Mouse (Mus musculus): ENCODE results near the gene Eif2ak3. TPM values are rescaled to one million over a fixed set of nuclear protein-coding genes. Genes with fewer than 3 reads are reported as not detected.

The Eif2ak3 gene
- polyA plus RNA-seq, 1 experiment, result 24.5 TPM

DNA sequence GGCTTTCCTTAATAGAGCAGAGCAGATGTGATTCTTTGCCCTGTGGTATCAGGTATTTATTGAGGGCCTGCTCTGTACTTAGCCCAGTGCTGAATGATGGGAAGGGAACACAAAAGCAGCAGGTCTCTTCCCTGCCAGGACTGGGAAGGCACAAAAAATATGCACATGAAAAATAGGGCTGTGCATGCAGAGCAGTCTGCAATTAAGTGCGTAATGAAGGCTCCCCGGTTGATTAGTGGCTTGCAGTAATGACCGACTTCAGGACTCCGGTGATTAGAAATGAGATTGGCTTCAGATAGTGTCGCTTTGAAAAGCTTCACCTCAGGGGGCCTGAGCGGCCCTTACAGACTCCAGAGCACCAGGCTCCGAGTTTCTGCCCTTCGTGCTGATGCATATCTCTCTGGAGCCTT lies 55.3 kb downstream of the Eif2ak3 start:
- TF ChIP-seq CTCF (IDR thresholded peaks at IDR 0.05; ENCODE audit: extremely low read depth, insufficient read length, insufficient replicate concordance, low read depth, low read length), result no peak
- TF ChIP-seq POLR2A (IDR thresholded peaks at IDR 0.05; ENCODE audit: low read depth, low read length), result no peak
- Histone ChIP-seq H3K36me3 (ENCODE audit: control insufficient read depth, insufficient read depth, low read length) (peaks cover 65% of the 10 kb centered on the region), H3K4me1 (ENCODE audit: control insufficient read depth, insufficient read depth, insufficient read length, low read length) (no peaks in the 10 kb centered on the region), H3K4me3 (ENCODE audit: low read depth, low read length) (no peak overlapping the region), H3K27me3 (ENCODE audit: control insufficient read depth, insufficient read depth, low read length) (no peaks in the 10 kb centered on the region), H3K27ac (ENCODE audit: insufficient read depth, low read depth, low read length) (no peak overlapping the region)
- WGBS, result 82% methylated on average over 8 of the region's 8 CpGs

DNA sequence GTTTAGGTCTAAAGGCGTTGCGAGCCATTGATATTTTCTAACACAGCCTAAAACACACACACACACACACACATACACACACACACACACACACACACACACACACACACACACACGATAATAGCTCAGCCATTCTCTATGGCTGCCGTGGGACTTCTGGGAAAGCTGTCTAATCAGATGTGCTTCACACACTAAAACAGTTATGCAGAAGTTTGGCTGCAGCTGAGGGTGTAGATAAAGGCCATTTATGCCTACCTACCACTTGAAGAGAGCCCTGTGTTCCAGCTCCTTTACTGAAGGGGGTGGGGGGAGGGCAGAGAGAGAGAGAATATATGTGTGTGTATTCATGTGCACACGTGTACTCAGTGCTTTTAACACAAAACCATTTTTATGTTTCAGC lies 59.4 kb downstream of the Eif2ak3 start:
- Histone ChIP-seq H3K4me1 (ENCODE audit: control insufficient read depth, insufficient read depth, insufficient read length, low read length) (no peaks in the 10 kb centered on the region), H3K27me3 (ENCODE audit: control insufficient read depth, insufficient read depth, low read length) (no peaks in the 10 kb centered on the region), H3K36me3 (ENCODE audit: control insufficient read depth, insufficient read depth, low read length) (peaks cover 51% of the 10 kb centered on the region), H3K27ac (ENCODE audit: insufficient read depth, low read depth, low read length) (no peak overlapping the region), H3K4me3 (ENCODE audit: low read depth, low read length) (no peak overlapping the region)
- 84% methylated on average over 5 of the region's 5 CpGs for WGBS
- no peak for TF ChIP-seq CTCF (IDR thresholded peaks at IDR 0.05; ENCODE audit: extremely low read depth, insufficient read length, insufficient replicate concordance, low read depth, low read length)
- no peak for TF ChIP-seq POLR2A (IDR thresholded peaks at IDR 0.05; ENCODE audit: low read depth, low read length)

DNA sequence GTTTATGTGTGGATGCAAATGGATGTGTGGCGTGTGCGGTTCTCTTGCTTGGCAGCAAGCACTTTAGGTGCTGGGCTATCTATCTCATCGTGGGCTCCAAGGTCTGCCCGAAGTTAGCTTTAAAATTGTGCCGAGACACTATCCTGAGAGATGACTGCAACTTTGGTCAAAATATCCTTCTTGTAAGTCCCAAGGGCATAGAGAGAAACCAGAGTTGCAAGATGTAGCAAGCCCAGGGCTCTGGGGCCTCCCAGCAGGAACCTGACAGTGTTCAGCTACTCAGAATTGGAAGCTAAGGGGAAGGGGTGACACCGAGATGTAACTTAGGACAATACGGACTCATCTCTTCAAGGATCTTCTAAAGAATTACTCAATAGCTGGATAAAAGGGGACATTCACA lies 65.3 kb downstream of the Eif2ak3 start:
- Histone ChIP-seq H3K27ac (ENCODE audit: insufficient read depth, low read depth, low read length) (no peak overlapping the region), H3K4me3 (ENCODE audit: low read depth, low read length) (no peak overlapping the region), H3K36me3 (ENCODE audit: control insufficient read depth, insufficient read depth, low read length) (peaks cover 12% of the 10 kb centered on the region), H3K27me3 (ENCODE audit: control insufficient read depth, insufficient read depth, low read length) (no peaks in the 10 kb centered on the region; the same call in 1 of the 2 replicates), H3K4me1 (ENCODE audit: control insufficient read depth, insufficient read depth, insufficient read length, low read length) (no peaks in the 10 kb centered on the region)
- TF ChIP-seq CTCF (IDR thresholded peaks at IDR 0.05; ENCODE audit: extremely low read depth, insufficient read length, insufficient replicate concordance, low read depth, low read length) (no peak), POLR2A (IDR thresholded peaks at IDR 0.05; ENCODE audit: low read depth, low read length) (no peak)
- 90% methylated on average over 7 of the region's 7 CpGs for WGBS

DNA sequence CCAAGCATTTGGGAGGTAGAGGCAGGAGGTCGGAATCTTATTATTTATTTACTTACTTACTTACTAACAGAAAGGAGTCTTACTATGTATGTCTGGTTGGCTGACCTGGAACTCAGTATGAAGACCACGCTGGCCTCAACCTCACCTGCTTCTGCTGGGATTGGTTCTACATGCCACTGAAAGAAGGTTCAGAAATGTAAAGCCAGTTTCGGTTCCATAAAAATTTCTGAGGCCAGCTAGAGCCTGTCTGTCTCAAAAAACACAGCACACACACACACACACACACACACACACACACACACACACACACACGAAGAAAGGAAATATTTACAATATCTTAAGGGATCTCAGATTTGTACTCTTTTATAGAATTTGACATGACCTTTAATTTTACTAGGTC lies 66.0 kb downstream of the Eif2ak3 start:
- WGBS, result 49% methylated on average over 4 of the region's 4 CpGs
- TF ChIP-seq CTCF (IDR thresholded peaks at IDR 0.05; ENCODE audit: extremely low read depth, insufficient read length, insufficient replicate concordance, low read depth, low read length), result no peak
- Histone ChIP-seq H3K4me3 (ENCODE audit: low read depth, low read length) (no peak overlapping the region), H3K36me3 (ENCODE audit: control insufficient read depth, insufficient read depth, low read length) (peaks cover 9% of the 10 kb centered on the region), H3K4me1 (ENCODE audit: control insufficient read depth, insufficient read depth, insufficient read length, low read length) (no peaks in the 10 kb centered on the region), H3K27me3 (ENCODE audit: control insufficient read depth, insufficient read depth, low read length) (no peaks in the 10 kb centered on the region; the same call in 1 of the 2 replicates), H3K27ac (ENCODE audit: insufficient read depth, low read depth, low read length) (no peak overlapping the region)

DNA sequence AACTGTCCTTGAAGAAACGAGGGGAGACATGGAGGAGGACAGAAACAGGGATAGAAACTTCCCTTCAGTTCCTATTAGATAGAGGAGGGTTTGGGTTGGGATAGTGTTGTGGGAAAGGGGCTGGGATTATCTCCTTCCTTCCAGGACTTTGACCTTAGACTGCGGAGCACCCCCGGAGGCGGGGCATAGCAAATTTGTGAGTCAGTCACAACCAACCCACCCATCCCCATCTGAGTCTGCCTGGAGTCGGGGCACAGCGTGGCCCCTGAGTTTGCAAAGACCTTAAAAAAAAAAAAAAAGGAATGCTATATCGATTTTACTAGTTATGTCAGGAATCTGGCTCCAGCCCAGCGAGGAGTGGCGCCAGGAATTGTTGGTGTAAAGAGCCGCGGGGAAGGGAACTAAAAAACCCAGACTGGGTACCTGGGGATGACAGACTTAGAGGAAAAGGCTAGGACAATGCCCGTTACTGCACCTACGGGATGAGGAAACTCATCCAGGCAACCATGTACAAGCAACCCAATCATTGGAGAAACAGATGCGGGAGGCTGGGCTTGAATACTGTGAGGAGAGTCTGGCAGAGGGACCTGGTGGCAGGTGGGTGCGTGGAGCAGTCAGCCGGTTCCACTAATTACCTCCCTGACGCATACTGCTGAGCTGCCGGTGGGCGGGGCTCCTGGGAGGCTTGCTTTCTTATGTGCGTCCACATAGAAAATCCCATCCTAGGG lies 67.5 kb downstream of the Eif2ak3 start:
- no peaks in the 10 kb centered on the region; the same call in 1 of the 2 replicates for H3K27me3 ChIP-seq (ENCODE audit: control insufficient read depth, insufficient read depth, low read length)
- H3K4me1 ChIP-seq (ENCODE audit: control insufficient read depth, insufficient read depth, insufficient read length, low read length), result no peaks in the 10 kb centered on the region
- 5% methylated on average over 20 of the region's 20 CpGs for WGBS
- no peak overlapping the region for H3K27ac ChIP-seq (ENCODE audit: insufficient read depth, low read depth, low read length)
- TF ChIP-seq CTCF (IDR thresholded peaks at IDR 0.05; ENCODE audit: extremely low read depth, insufficient read length, insufficient replicate concordance, low read depth, low read length) (no peak), POLR2A (IDR thresholded peaks at IDR 0.05; ENCODE audit: low read depth, low read length) (no peak)
- no peaks in the 10 kb centered on the region for H3K36me3 ChIP-seq (ENCODE audit: control insufficient read depth, insufficient read depth, low read length)
- no peak overlapping the region for H3K4me3 ChIP-seq (ENCODE audit: low read depth, low read length)

DNA sequence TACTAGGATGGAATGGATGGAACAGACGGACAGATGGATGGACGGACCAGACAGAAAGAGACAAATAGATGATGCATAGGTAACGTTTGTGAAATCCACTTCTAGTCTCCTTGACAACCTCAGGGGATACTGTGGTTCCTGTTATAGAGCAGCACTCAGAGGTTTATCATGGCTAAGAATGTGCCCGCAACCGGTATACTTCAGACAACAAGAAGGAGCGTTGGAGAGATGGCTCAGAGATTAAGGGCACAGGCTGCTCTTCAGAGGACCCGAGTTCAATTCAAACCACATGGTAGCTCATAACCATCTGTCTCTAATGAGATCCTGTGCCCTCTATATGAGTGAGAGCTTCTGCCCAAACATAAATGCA lies 68.1 kb downstream of the Eif2ak3 start:
- H3K4me1 ChIP-seq (ENCODE audit: control insufficient read depth, insufficient read depth, insufficient read length, low read length), result no peaks in the 10 kb centered on the region
- no peak for TF ChIP-seq CTCF (IDR thresholded peaks at IDR 0.05; ENCODE audit: extremely low read depth, insufficient read length, insufficient replicate concordance, low read depth, low read length)
- no peak for TF ChIP-seq POLR2A (IDR thresholded peaks at IDR 0.05; ENCODE audit: low read depth, low read length)
- no peaks in the 10 kb centered on the region; the same call in 1 of the 2 replicates for H3K27me3 ChIP-seq (ENCODE audit: control insufficient read depth, insufficient read depth, low read length)
- H3K27ac ChIP-seq (ENCODE audit: insufficient read depth, low read depth, low read length), result no peak overlapping the region
- H3K4me3 ChIP-seq (ENCODE audit: low read depth, low read length), result no peak overlapping the region
- no peaks in the 10 kb centered on the region for H3K36me3 ChIP-seq (ENCODE audit: control insufficient read depth, insufficient read depth, low read length)
- 37% methylated on average over 7 of the region's 7 CpGs for WGBS

DNA sequence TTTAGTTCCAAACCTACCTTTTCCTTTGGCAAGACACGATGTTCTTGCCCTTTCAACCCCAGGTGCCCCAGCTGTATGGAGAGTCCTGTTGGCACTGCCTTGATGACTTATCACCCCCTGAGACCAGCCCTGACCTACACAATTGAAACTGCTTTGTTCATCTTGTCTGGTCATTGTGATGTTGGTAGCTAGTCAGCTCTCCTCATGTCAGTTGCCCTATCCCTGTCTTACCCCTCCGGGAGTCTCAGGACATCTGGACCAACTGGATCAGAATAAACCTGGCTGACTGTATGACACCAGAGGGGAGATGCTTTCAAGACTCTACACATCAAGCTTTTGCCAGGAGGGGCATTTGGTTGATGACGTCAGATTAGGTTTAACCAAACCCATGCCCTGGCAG lies 74.5 kb downstream of the Eif2ak3 start, which contains the start of gene Tex37:
TSS of gene Tex37 (minus strand) at position 101 of the 400 bp plus-strand sequence.
- 82% methylated on average over 3 of the region's 3 CpGs for WGBS

More for the DNA sequence above, 74.5 kb downstream of the Eif2ak3 start, which contains the start of gene Tex37:
- no peaks in the 10 kb centered on the region for H3K27me3 ChIP-seq (ENCODE audit: control insufficient read depth, insufficient read depth, low read length)
- no peak within 1 kb of the TSS for H3K4me3 ChIP-seq (ENCODE audit: low read depth, low read length)
- no peak within 1 kb of the TSS for H3K27ac ChIP-seq (ENCODE audit: insufficient read depth, low read depth, low read length)
- no peak for TF ChIP-seq CTCF (IDR thresholded peaks at IDR 0.05; ENCODE audit: extremely low read depth, insufficient read length, insufficient replicate concordance, low read depth, low read length)
- TF ChIP-seq POLR2A (IDR thresholded peaks at IDR 0.05; ENCODE audit: low read depth, low read length), result no peak
- no peaks in the 10 kb centered on the region for H3K36me3 ChIP-seq (ENCODE audit: control insufficient read depth, insufficient read depth, low read length)
- H3K4me1 ChIP-seq (ENCODE audit: control insufficient read depth, insufficient read depth, insufficient read length, low read length), result no peaks in the 10 kb centered on the region
